Mouse (Mus musculus) MEL (cell line): Measurements from ENCODE around the gene Myo7a. TPM values are rescaled to one million over a fixed set of nuclear protein-coding genes. Genes with fewer than 3 reads are reported as not detected.

ENCODE experiments used
- DNase-seq: peaks from one replicate; pipeline ENCODE4 v3.0.0; 2011; ENCODE audit warnings: low read depth, low spot score
- H3K27ac ChIP-seq: 2 replicates; pipeline ENCODE4 v1.5.1; 2012; ENCODE audit warnings: low read depth, mild to moderate bottlenecking, control low read depth, low read length, moderate library complexity; ENCODE audit not compliant: control insufficient read depth
- H3K27me3 ChIP-seq, 2 experiments: fragments of 150-350 bp in 1 of 2; sonication (generic) in 1 of 2; 2 replicates each; pipeline ENCODE4 v1.6.1; 2012; ENCODE audit warnings: low read length in 2 of 2, mild to moderate bottlenecking in 2 of 2, improper control_type of control experiment in 1 of 2, moderate library complexity in 1 of 2; ENCODE audit not compliant: insufficient read depth in 2 of 2, control insufficient read depth in 1 of 2
- H3K36me3 ChIP-seq, 2 experiments: 2 replicates each; pipeline ENCODE4 v1.6.1; 2012 to 2014; ENCODE audit warnings: low read length in 2 of 2, improper control_type of control experiment in 1 of 2, inconsistent platforms in 1 of 2, mild to moderate bottlenecking in 1 of 2; ENCODE audit not compliant: insufficient read depth in 2 of 2, control insufficient read depth in 1 of 2
- H3K4me1 ChIP-seq, 2 experiments: fragments of 150-350 bp in 1 of 2; sonication (generic) in 1 of 2; 2 replicates each; pipeline ENCODE4 v1.6.1; 2012; ENCODE audit warnings: low read length in 2 of 2, improper control_type of control experiment in 1 of 2, mild to moderate bottlenecking in 1 of 2; ENCODE audit not compliant: insufficient read depth in 2 of 2, control insufficient read depth in 1 of 2
- H3K4me3 ChIP-seq, 2 experiments: fragments of 150-350 bp in 1 of 2; sonication (generic) in 1 of 2; 2 replicates each; pipeline ENCODE4 v1.5.1; 2012; ENCODE audit warnings: low read depth in 2 of 2, low read length in 2 of 2, mild to moderate bottlenecking in 2 of 2, moderate library complexity in 2 of 2, control low read depth in 1 of 2, improper control_type of control experiment in 1 of 2; ENCODE audit not compliant: control insufficient read depth in 1 of 2, insufficient read depth in 1 of 2
- H3K79me2 ChIP-seq: 2 replicates; pipeline ENCODE4 v1.6.1; 2012; ENCODE audit warnings: mild to moderate bottlenecking, low read length, moderate library complexity; ENCODE audit not compliant: control insufficient read depth, poor library complexity, insufficient read depth
- H3K9ac ChIP-seq: 2 replicates; pipeline ENCODE4 v1.6.1; 2012; ENCODE audit warnings: low read depth, mild to moderate bottlenecking, control low read depth, low read length, moderate library complexity; ENCODE audit not compliant: control insufficient read depth, poor library complexity, severe bottlenecking
- H3K9me3 ChIP-seq: fragments of 150-350 bp; sonication (generic); replicated peaks from 2 replicates; pipeline ENCODE4 v1.6.1; 2012; ENCODE audit warnings: mild to moderate bottlenecking, low read length, improper control_type of control experiment, moderate library complexity; ENCODE audit not compliant: insufficient read depth
- BHLHE40 ChIP-seq: IDR thresholded peaks from 2 replicates; pipeline ENCODE4 v1.6.1; 2012; ENCODE audit warnings: low read depth, mild to moderate bottlenecking, inconsistent platforms, low read length, improper control_type of control experiment, borderline replicate concordance
- CHD1 ChIP-seq: IDR thresholded peaks from 2 replicates; pipeline ENCODE4 v1.6.1; 2012; ENCODE audit warnings: low read depth, mild to moderate bottlenecking, inconsistent platforms, low read length, improper control_type of control experiment
- ETS1 ChIP-seq: IDR thresholded peaks from 2 replicates; pipeline ENCODE4 v1.6.1; 2012; ENCODE audit warnings: low read depth, mild to moderate bottlenecking, inconsistent platforms, low read length, improper control_type of control experiment, moderate library complexity
- HCFC1 ChIP-seq: IDR thresholded peaks from 2 replicates; pipeline ENCODE4 v1.6.1; 2012; ENCODE audit warnings: low read depth, mild to moderate bottlenecking, inconsistent platforms, low read length, improper control_type of control experiment, moderate library complexity
- JUND ChIP-seq: IDR thresholded peaks from 2 replicates; pipeline ENCODE4 v1.6.1; 2011; ENCODE audit warnings: low read depth, mild to moderate bottlenecking, improper control_type of control experiment, low read length
- KAT2A ChIP-seq: conservative IDR thresholded peaks from 2 replicates; pipeline ENCODE4 v1.6.1; 2012; ENCODE audit warnings: low read depth, low read length, improper control_type of control experiment, inconsistent platforms
- MAFK ChIP-seq: IDR thresholded peaks from 2 replicates; pipeline ENCODE4 v1.6.1; 2011; ENCODE audit warnings: low read depth, mild to moderate bottlenecking, low read length, improper control_type of control experiment, borderline replicate concordance
- MAX ChIP-seq: IDR thresholded peaks from 2 replicates; pipeline ENCODE4 v1.6.1; 2011; ENCODE audit warnings: low read length, improper control_type of control experiment
- MYB ChIP-seq: IDR thresholded peaks from 2 replicates; pipeline ENCODE4 v1.6.1; 2011; ENCODE audit warnings: mild to moderate bottlenecking, low read depth, low read length, improper control_type of control experiment
- MYC ChIP-seq: IDR thresholded peaks from 2 replicates; pipeline ENCODE4 v1.6.1; 2011; ENCODE audit warnings: low read depth, mild to moderate bottlenecking, low read length, improper control_type of control experiment, moderate library complexity
- NELFE ChIP-seq: IDR thresholded peaks from 2 replicates; pipeline ENCODE4 v1.6.1; 2011; ENCODE audit warnings: low read depth, low read length, improper control_type of control experiment
- NRF1 ChIP-seq: IDR thresholded peaks from 2 replicates; pipeline ENCODE4 v1.6.1; 2014; ENCODE audit warnings: low read depth, mild to moderate bottlenecking, inconsistent platforms, low read length, improper control_type of control experiment, moderate library complexity; ENCODE audit not compliant: poor library complexity, insufficient read depth, severe bottlenecking
- SIN3A ChIP-seq: IDR thresholded peaks from 2 replicates; pipeline ENCODE4 v1.6.1; 2012; ENCODE audit warnings: low read length, improper control_type of control experiment, inconsistent platforms
- TAL1 ChIP-seq: IDR thresholded peaks from 2 replicates; pipeline ENCODE4 v1.6.1; 2012; ENCODE audit warnings: mild to moderate bottlenecking, inconsistent platforms, low read length, moderate library complexity, mixed read lengths
- TBP ChIP-seq: IDR thresholded peaks from 2 replicates; pipeline ENCODE4 v1.8.0; 2011; ENCODE audit warnings: low read depth, low read length, improper control_type of control experiment
- UBTF ChIP-seq: IDR thresholded peaks from 2 replicates; pipeline ENCODE4 v1.6.1; 2012; ENCODE audit warnings: low read depth, mild to moderate bottlenecking, inconsistent platforms, low read length, improper control_type of control experiment, moderate library complexity, borderline replicate concordance; ENCODE audit not compliant: insufficient read depth
- ZKSCAN1 ChIP-seq: IDR thresholded peaks from 2 replicates; pipeline ENCODE4 v1.6.1; 2012; ENCODE audit warnings: low read depth, mild to moderate bottlenecking, inconsistent platforms, low read length, improper control_type of control experiment, moderate library complexity
- ZNF384 ChIP-seq: IDR thresholded peaks from 2 replicates; pipeline ENCODE4 v1.6.1; 2012; ENCODE audit warnings: low read depth, mild to moderate bottlenecking, inconsistent platforms, low read length, improper control_type of control experiment
- polyA plus RNA-seq, 2 experiments: library from polyadenylated mRNA; stranded (reverse) in 1 of 2; unstranded in 1 of 2; fragments of >175 nt in 1 of 2; fragments of >200 nt in 1 of 2; gene quantifications; 2 replicates each; pipeline versions ENCODE4 v1.2.1 to v1.2.4; 2012; ENCODE audit warnings: low replicate concordance in 2 of 2, low read depth in 1 of 2; ENCODE audit not compliant: insufficient read length in 2 of 2, insufficient read depth in 1 of 2, missing spikeins in 1 of 2
- total RNA-seq: library from RNA; depleted of rRNA; stranded (reverse); fragments of 300-350 nt; gene quantifications from 2 replicates; pipeline ENCODE4 v1.2.3, GENCODE M21; 2012

Gene Myo7a
- total and polyA plus RNA-seq, 3 experiments, result 1.4 to 7.5 TPM; not detected in 1

DNA sequence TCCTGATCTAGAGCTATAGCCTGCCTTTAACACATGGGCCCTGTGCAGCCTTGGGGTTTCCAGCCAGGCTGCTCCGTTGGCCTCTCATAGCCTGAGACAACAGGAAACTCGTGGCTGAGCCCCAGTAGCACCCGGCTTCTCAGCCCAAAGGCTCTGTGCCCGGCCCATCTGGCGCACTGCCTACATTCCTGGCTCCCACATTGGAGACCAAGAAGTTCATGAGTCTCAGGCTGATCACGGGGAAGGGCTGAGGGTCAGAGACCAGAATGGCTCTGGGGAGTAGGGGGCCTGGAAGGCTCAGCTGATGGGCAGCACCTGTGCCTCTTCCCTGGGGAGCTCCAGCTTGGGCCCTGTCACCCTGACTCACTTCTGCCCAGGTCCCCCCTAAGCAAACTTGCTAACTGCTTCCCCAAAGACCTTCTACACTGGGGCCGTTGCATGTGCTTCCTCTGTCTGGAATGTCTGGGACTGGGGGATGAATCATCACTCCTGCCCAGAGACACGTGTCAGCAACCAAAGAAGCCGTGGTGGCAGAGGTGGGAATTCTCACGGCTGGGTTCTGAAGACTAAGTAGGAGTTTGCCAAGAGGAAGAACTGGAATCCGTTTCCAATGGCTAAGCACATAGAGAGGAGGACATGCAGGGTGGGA is 2.2 kb downstream of the Myo7a start:
- TF ChIP-seq TAL1 (no peak), ZNF384 (no peak), KAT2A (no peak), NELFE (no peak), MYC (0 out of 2 replicates have a peak, but pooled peaks have one; percentile 27), ZKSCAN1 (no peak), MAX (no peak), UBTF (no peak)
- H3K79me2 ChIP-seq, result no peaks in the 10 kb centered on the region
- H3K4me3 ChIP-seq, result no peak overlapping the region

DNA sequence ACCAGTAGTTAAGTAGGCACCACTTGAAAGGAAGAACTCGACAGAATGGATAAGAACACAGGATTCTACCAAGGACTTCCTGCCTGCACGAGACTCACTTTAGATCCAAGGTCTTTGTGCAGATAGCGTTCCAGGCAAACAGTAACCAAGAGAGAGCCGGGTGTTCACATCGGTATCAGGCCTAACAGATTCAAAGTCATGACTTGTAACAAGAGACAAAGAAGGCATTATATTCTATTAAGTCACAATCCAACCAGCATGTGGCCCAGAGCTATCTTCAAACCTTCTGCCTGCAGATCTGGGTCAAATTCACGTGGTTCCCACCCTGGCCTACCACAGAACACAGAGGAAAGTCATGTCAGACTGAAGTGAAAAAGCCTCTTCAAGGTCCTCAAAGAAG is 4.7 kb downstream of the Myo7a start:
- DNase-seq, result no peak
- peaks cover 0 to 2% of the 10 kb centered on the region in 2 experiments; a peak in 2 of 4 replicates for H3K27me3 ChIP-seq

More for the DNA sequence above, 2.2 kb downstream of the Myo7a start:
- H3K9ac ChIP-seq, result no peak overlapping the region
- H3K4me1 ChIP-seq, result no peaks in the 10 kb centered on the region
- DNase-seq, result peak; percentile 16
- H3K27ac ChIP-seq, result no peak overlapping the region
- peaks cover 0 to 2% of the 10 kb centered on the region in 2 experiments; a peak in 2 of 4 replicates for H3K27me3 ChIP-seq
- no peaks in the 10 kb centered on the region for H3K9me3 ChIP-seq
- no peaks in the 10 kb centered on the region for H3K36me3 ChIP-seq

DNA sequence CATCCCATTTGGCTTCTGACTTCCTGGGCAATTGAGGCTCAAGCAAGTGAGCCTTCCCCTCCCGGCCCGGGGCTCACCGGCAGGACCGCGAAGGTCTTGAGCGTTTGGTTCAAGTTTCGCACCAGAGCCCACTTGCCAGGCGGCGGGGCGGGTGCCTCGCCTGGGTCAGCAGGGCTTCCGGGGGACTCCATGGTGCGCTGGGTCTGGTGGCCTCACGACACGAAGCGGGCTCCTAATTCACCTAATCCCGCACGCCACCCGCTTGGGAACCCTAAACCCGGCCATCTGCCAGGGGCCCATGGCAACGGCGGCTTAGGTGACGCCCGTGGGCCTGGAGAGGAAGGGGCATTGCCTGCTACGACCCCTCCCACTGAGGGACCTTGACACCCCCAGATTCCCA is 8.1 kb downstream of the Myo7a start:
- no peak for TF ChIP-seq MYB
- no peak for TF ChIP-seq MAFK
- TF ChIP-seq TAL1, result no peak
- no peak for TF ChIP-seq TBP
- TF ChIP-seq BHLHE40, result no peak
- TF ChIP-seq JUND, result no peak
- no peak for TF ChIP-seq HCFC1
- Histone ChIP-seq H3K4me1 (no peaks in the 10 kb centered on the region), H3K4me3 (no peak overlapping the region), H3K27me3 (peaks cover 0 to 2% of the 10 kb centered on the region in 2 experiments; a peak in 2 of 4 replicates), H3K9ac (no peak overlapping the region), H3K27ac (no peak overlapping the region), H3K36me3 (no peaks in the 10 kb centered on the region), H3K9me3 (no peaks in the 10 kb centered on the region), H3K79me2 (no peaks in the 10 kb centered on the region)
- no peak for DNase-seq

More for the DNA sequence above, 4.7 kb downstream of the Myo7a start:
- no peak overlapping the region for H3K27ac ChIP-seq
- TF ChIP-seq NRF1, result no peak
- TF ChIP-seq CHD1, result no peak
- no peak for TF ChIP-seq SIN3A
- no peak for TF ChIP-seq KAT2A
- no peak for TF ChIP-seq ETS1
- no peaks in the 10 kb centered on the region for H3K9me3 ChIP-seq
- no peak overlapping the region for H3K4me3 ChIP-seq
- H3K9ac ChIP-seq, result no peak overlapping the region
- H3K4me1 ChIP-seq, result no peaks in the 10 kb centered on the region
- no peaks in the 10 kb centered on the region for H3K36me3 ChIP-seq
- no peaks in the 10 kb centered on the region for H3K79me2 ChIP-seq
